Mouse (Mus musculus): ENCODE results near the gene Ccdc102a.

GRCm38 (mm10) chr8:94857011-94857345, 60.9 kb downstream of the Ccdc102a start:
- TF ChIP-seq CTCF (IDR thresholded peaks at IDR 0.05; ENCODE audit: low read depth, low read length) (no peak), POLR2A (IDR thresholded peaks at IDR 0.05; ENCODE audit: insufficient read depth, low read length) (no peak), EP300 (IDR thresholded peaks at IDR 0.05; ENCODE audit: insufficient read depth, low read depth, low read length) (no peak)

Measured in ES-Bruce4 (cell line).